ENCODE assay signal across 8 mouse cellular contexts in the genomic region with DNA sequence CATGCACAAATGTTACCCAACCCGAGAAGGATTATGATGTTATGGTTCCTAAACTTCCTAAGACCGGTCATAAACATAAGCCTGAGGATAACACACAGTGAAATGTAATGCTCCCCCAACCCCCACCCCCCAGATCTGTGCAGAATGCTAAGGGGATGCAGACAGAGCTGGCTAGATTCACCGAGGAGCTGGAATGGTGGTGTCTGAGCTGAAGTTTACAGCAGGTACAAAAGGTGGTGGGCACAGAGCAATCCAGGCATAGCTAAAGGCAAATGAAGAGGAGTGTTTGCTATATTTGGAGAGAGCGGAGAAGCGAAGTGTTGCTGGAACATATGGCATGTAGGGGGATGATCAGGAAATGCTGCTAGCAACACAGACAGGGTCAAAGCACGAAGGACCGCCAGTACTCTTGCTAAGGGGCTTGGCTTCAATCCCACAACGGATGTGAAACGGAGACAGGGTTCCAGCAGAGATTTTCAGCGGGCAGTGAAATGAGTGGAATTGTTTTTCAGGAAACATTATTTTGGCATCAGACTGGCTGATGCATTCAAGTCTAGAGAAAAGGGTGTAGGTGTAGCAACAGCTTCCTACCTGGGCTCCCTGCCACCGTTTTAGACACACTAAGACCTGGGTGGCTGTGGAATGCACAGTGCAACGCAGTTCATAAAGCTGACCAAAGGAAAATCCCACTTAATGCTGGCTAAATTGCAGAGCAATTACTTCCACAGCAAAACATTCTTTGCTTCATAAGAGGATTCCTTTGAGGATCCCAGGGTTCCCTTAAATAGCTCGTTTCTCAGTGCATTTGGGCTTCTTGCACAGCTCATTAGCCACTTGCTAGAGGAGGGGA.
DNase-seq lines count a peak whose midpoint lies in the region; ATAC-seq and TF ChIP-seq lines count a peak whose summit lies in the region.

No protein-coding gene starts in this region.

- H3K4me3 ChIP-seq in heart, adult 2 months = no peak overlapping the region
- no peak overlapping the region for H3K4me3 ChIP-seq in forebrain, embryonic 16.5 days (replicated peaks; ENCODE audit: low read length)

- H3K9ac ChIP-seq in heart, adult 2 months (ENCODE audit: low read depth, low read length) = no peak overlapping the region
- H3K9ac ChIP-seq in forebrain, embryonic 16.5 days (replicated peaks; ENCODE audit: low read depth, low read length) = no peak overlapping the region

- ATAC-seq in cerebellum, adult (ENCODE audit: insufficient number of reproducible peaks, low FRiP score, low TSS enrichment) = peak; percentile 90
- ATAC-seq in forebrain, embryonic 16.5 days = peak; percentile 82

- WGBS in heart, adult 2 months = 38% methylated on average over 13 of the region's 13 CpGs
- WGBS in forebrain, embryonic 16.5 days = 20% methylated on average over 13 of the region's 13 CpGs

- no peaks in the 10 kb centered on the region for H3K4me1 ChIP-seq in heart, adult 2 months (ENCODE audit: control insufficient read depth, insufficient read depth, low read length)
- peaks cover 9% of the 10 kb centered on the region for H3K4me1 ChIP-seq in forebrain, embryonic 16.5 days (replicated peaks; ENCODE audit: control insufficient read depth, insufficient read depth, low read length)

- no peak for TF ChIP-seq POLR2A in heart, adult 2 months (IDR thresholded peaks at IDR 0.05; ENCODE audit: insufficient read depth, low read depth, low read length)

- DNase-seq in heart, postnatal 10 days = peak; percentile 15 to 21
- no peak for DNase-seq in heart, adult 2 months
- DNase-seq in layer of hippocampus, postnatal 36 days = peak; percentile 20 to 34
- peak; percentile 52 for DNase-seq in right cerebral cortex, postnatal 25 days
- DNase-seq in adrenal gland, adult 8-10 months = no peak
- no peak for DNase-seq in gastrocnemius, adult 8-10 months (ENCODE audit: low spot score in 2 of 2)

- no peaks in the 10 kb centered on the region for H3K9me3 ChIP-seq in forebrain, embryonic 16.5 days (ENCODE audit: control insufficient read depth, low read length)

- no peak for TF ChIP-seq CTCF in heart, adult 2 months (IDR thresholded peaks at IDR 0.05)

- no peaks in the 10 kb centered on the region for H3K27me3 ChIP-seq in heart, adult 2 months (ENCODE audit: control insufficient read depth, insufficient read depth, low read length)
- H3K27me3 ChIP-seq in forebrain, embryonic 16.5 days (replicated peaks; ENCODE audit: control insufficient read depth, insufficient read depth, low read length) = no peaks in the 10 kb centered on the region

- H3K79me2 ChIP-seq in heart, adult 2 months (replicated peaks; ENCODE audit: control insufficient read depth, insufficient read depth, low read length) = no peaks in the 10 kb centered on the region

- H3K4me2 ChIP-seq in forebrain, embryonic 16.5 days (ENCODE audit: low read length) = peak overlapping the region; percentile 42

- intact Hi-C loops in heart, postnatal 10 days (cut with DNase I) = no loop called here
- intact Hi-C loops in heart, adult 2 months (cut with DNase I) = no loop called here

- TF ChIP-seq EP300 in heart, adult 2 months (IDR thresholded peaks at IDR 0.05; ENCODE audit: insufficient read depth, low read depth, low read length) = no peak

- H3K27ac ChIP-seq in heart, adult 2 months = no peak overlapping the region
- no peak overlapping the region for H3K27ac ChIP-seq in forebrain, embryonic 16.5 days (ENCODE audit: low read length)

- H3K36me3 ChIP-seq in heart, adult 2 months (ENCODE audit: control insufficient read depth, insufficient read depth, low read length) = no peaks in the 10 kb centered on the region
- H3K36me3 ChIP-seq in forebrain, embryonic 16.5 days (ENCODE audit: control insufficient read depth, insufficient read depth) = no peaks in the 10 kb centered on the region

Comparison
In these comparisons a context has a peak if more than half of its experiments do, and no peak if none do; other contexts are left out.
1. DNase-seq: peak in heart, postnatal 10 days (2 of 2), layer of hippocampus, postnatal 36 days (2 of 2) and right cerebral cortex, postnatal 25 days (single experiment); none in heart, adult 2 months (0 of 2), adrenal gland, adult 8-10 months (single experiment) and gastrocnemius, adult 8-10 months (0 of 2).